Mouse (Mus musculus): ENCODE measurements at regions not wholly inside any gene's neighbourhood (a gene's known extent, or its start where the extent isn't known, plus 50 kb on each side); places are given as distances from the start of the nearest gene placed in this dataset.

DNA sequence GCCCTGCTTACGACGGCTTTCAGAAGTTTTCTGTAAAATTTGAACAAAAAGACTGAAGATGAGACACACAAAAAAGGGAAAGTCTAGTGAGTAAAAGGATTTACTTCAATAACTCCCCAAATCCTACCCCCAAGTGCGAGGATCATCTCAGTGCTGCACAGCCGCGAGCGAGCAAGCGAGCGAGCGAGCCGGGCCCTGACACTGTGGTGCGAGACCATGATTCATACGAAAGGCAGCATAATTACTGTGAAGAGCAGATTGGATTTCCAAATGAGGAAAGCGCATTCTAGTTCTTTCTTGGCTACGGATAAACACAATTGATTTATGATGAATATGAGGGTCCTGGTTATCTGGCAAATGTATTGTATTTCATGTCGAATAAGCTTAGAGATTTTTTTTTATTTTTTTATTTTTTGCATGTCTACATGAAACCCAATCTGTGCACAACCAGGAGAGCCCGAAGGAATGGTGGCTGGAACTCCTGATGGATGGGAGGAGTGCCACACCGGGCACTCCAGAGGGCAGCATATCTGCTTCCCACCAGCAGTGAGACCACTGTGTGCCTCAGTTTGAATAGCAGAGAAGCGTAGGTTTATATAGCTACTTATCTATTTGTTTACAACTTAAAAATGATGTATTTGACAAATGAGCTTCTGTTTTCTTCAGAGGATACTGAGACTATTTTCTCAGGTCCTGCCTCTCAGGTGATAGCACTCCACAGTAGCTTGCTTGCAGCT, 106.9 kb upstream of the Fam241a start:
- TF ChIP-seq ZNF384 (IDR thresholded peaks at IDR 0.05; ENCODE audit: low read depth, low read length) (no peak), CHD1 (IDR thresholded peaks at IDR 0.05; ENCODE audit: low read depth, low read length) (no peak), CTCF (conservative IDR thresholded peaks at IDR 0.05 in 1 of 2, IDR thresholded peaks at IDR 0.05 in 1 of 2; ENCODE audit: low read depth in 2 of 2, low read length in 2 of 2) (no peak), MYC (IDR thresholded peaks at IDR 0.05; ENCODE audit: low read depth, low read length) (no peak), ZKSCAN1 (IDR thresholded peaks at IDR 0.05; ENCODE audit: borderline replicate concordance, low read depth, low read length) (no peak), ELF1 (IDR thresholded peaks at IDR 0.05; ENCODE audit: low read depth, low read length) (no peak), RCOR1 (conservative IDR thresholded peaks at IDR 0.05; ENCODE audit: low read depth, low read length) (no peak), POLR2AphosphoS2 (IDR thresholded peaks at IDR 0.05; ENCODE audit: low read depth, low read length) (no peak), CHD2 (IDR thresholded peaks at IDR 0.05; ENCODE audit: low read length) (no peak), NELFE (IDR thresholded peaks at IDR 0.05; ENCODE audit: low read depth, low read length) (no peak)
